Mouse (Mus musculus): ENCODE measurements at regions not wholly inside any gene's neighbourhood (a gene's known extent, or its start where the extent isn't known, plus 50 kb on each side); places are given as distances from the start of the nearest gene placed in this dataset.

- H3K27me3 ChIP-seq: no peaks in the 10 kb centered on the region
- WGBS: 89% methylated on average over 3 of the region's 3 CpGs
- no peaks in the 10 kb centered on the region for H3K36me3 ChIP-seq
- no peak overlapping the region for H3K4me3 ChIP-seq
- no peaks in the 10 kb centered on the region for H3K4me1 ChIP-seq (replicated peaks)
- H3K9me3 ChIP-seq: no peaks in the 10 kb centered on the region
- H3K4me2 ChIP-seq: no peak overlapping the region
- no peak overlapping the region for H3K27ac ChIP-seq (replicated peaks)
- no peak for ATAC-seq (ENCODE audit: low read depth)
- H3K9ac ChIP-seq: no peak overlapping the region
These were observed 220.6 kb upstream of the Six2 start for GRCm38 (mm10) chr17:85908709-85909108.

- no peaks in the 10 kb centered on the region for H3K36me3 ChIP-seq
- H3K4me2 ChIP-seq: no peak overlapping the region
- H3K4me3 ChIP-seq: no peak overlapping the region
- no peak overlapping the region for H3K27ac ChIP-seq (replicated peaks)
- no peak overlapping the region for H3K9ac ChIP-seq
- no peaks in the 10 kb centered on the region for H3K27me3 ChIP-seq
- 85% methylated on average over 4 of the region's 4 CpGs for WGBS
- ATAC-seq (ENCODE audit: low read depth): no peak
- H3K4me1 ChIP-seq (replicated peaks): no peaks in the 10 kb centered on the region
- H3K9me3 ChIP-seq: no peaks in the 10 kb centered on the region
These were observed 218.6 kb upstream of the Six2 start for GRCm38 (mm10) chr17:85906597-85907187.

GRCm38 (mm10) chr17:85902575-85902974 lies 214.5 kb upstream of the Six2 start:
- Histone ChIP-seq H3K36me3 (no peaks in the 10 kb centered on the region), H3K4me3 (no peak overlapping the region), H3K4me2 (no peak overlapping the region), H3K9ac (no peak overlapping the region), H3K27ac (replicated peaks) (no peak overlapping the region), H3K9me3 (no peaks in the 10 kb centered on the region), H3K4me1 (replicated peaks) (no peaks in the 10 kb centered on the region), H3K27me3 (no peaks in the 10 kb centered on the region)
- 66% methylated on average over 2 of the region's 2 CpGs for WGBS
- no peak for ATAC-seq (ENCODE audit: low read depth)

GRCm38 (mm10) chr17:85899096-85899495 lies 211.0 kb upstream of the Six2 start:
- Histone ChIP-seq H3K4me2 (no peak overlapping the region), H3K27me3 (no peaks in the 10 kb centered on the region), H3K9me3 (no peaks in the 10 kb centered on the region), H3K36me3 (no peaks in the 10 kb centered on the region), H3K9ac (no peak overlapping the region), H3K4me3 (no peak overlapping the region), H3K27ac (replicated peaks) (no peak overlapping the region), H3K4me1 (replicated peaks) (peaks cover 6% of the 10 kb centered on the region)
- ATAC-seq (ENCODE audit: low read depth): no peak
- 73% methylated on average over 6 of the region's 6 CpGs for WGBS

- H3K4me2 ChIP-seq: no peak overlapping the region
- H3K9ac ChIP-seq: no peak overlapping the region
- 75% methylated on average over 5 of the region's 5 CpGs for WGBS
- H3K36me3 ChIP-seq: no peaks in the 10 kb centered on the region
- H3K27me3 ChIP-seq: no peaks in the 10 kb centered on the region
- peaks cover 10% of the 10 kb centered on the region for H3K4me1 ChIP-seq (replicated peaks)
- H3K27ac ChIP-seq (replicated peaks): peak overlapping the region; percentile 6
- H3K9me3 ChIP-seq: no peaks in the 10 kb centered on the region
- H3K4me3 ChIP-seq: no peak overlapping the region
- ATAC-seq (ENCODE audit: low read depth): peak; percentile 27; the same call in 1 of the 2 replicates
These were observed 207.9 kb upstream of the Six2 start for GRCm38 (mm10) chr17:85895978-85896377.

GRCm38 (mm10) chr17:85891243-85891642 lies 203.2 kb upstream of the Six2 start:
- Histone ChIP-seq H3K9ac (no peak overlapping the region), H3K4me3 (no peak overlapping the region), H3K4me1 (replicated peaks) (peaks cover 6% of the 10 kb centered on the region), H3K27ac (replicated peaks) (no peak overlapping the region), H3K36me3 (no peaks in the 10 kb centered on the region), H3K4me2 (no peak overlapping the region), H3K27me3 (no peaks in the 10 kb centered on the region), H3K9me3 (no peaks in the 10 kb centered on the region)
- ATAC-seq (ENCODE audit: low read depth): no peak
- 68% methylated on average over 2 of the region's 2 CpGs for WGBS

GRCm38 (mm10) chr17:85889746-85890532 lies 201.9 kb upstream of the Six2 start:
- Histone ChIP-seq H3K9ac (no peak overlapping the region), H3K36me3 (no peaks in the 10 kb centered on the region), H3K27me3 (no peaks in the 10 kb centered on the region), H3K4me1 (replicated peaks) (0 out of 2 replicates have a peak, but pooled peaks cover 4% of the 10 kb centered on the region), H3K4me3 (no peak overlapping the region), H3K4me2 (no peak overlapping the region), H3K9me3 (no peaks in the 10 kb centered on the region), H3K27ac (replicated peaks) (no peak overlapping the region)
- no peak for ATAC-seq (ENCODE audit: low read depth)
- 89% methylated on average over 18 of the region's 18 CpGs for WGBS

GRCm38 (mm10) chr17:85888568-85889398 lies 200.7 kb upstream of the Six2 start:
- 86% methylated on average over 10 of the region's 10 CpGs for WGBS
- Histone ChIP-seq H3K9ac (no peak overlapping the region), H3K4me2 (no peak overlapping the region), H3K36me3 (no peaks in the 10 kb centered on the region), H3K27me3 (no peaks in the 10 kb centered on the region), H3K4me1 (replicated peaks) (0 out of 2 replicates have a peak, but pooled peaks cover 4% of the 10 kb centered on the region), H3K4me3 (no peak overlapping the region), H3K27ac (replicated peaks) (no peak overlapping the region), H3K9me3 (no peaks in the 10 kb centered on the region)
- ATAC-seq (ENCODE audit: low read depth): no peak

GRCm38 (mm10) chr17:85886675-85887074 lies 198.6 kb upstream of the Six2 start:
- Histone ChIP-seq H3K9ac (no peak overlapping the region), H3K36me3 (no peaks in the 10 kb centered on the region), H3K27me3 (no peaks in the 10 kb centered on the region), H3K4me1 (replicated peaks) (peaks cover 6% of the 10 kb centered on the region; the same call in 1 of the 2 replicates), H3K27ac (replicated peaks) (no peak overlapping the region), H3K4me3 (no peak overlapping the region), H3K9me3 (no peaks in the 10 kb centered on the region), H3K4me2 (no peak overlapping the region)
- no peak for ATAC-seq (ENCODE audit: low read depth)
- 84% methylated on average over 6 of the region's 6 CpGs for WGBS

- Histone ChIP-seq H3K4me3 (no peak overlapping the region), H3K27ac (replicated peaks) (no peak overlapping the region), H3K27me3 (no peaks in the 10 kb centered on the region), H3K9ac (no peak overlapping the region), H3K36me3 (no peaks in the 10 kb centered on the region), H3K4me2 (no peak overlapping the region), H3K9me3 (no peaks in the 10 kb centered on the region), H3K4me1 (replicated peaks) (peaks cover 6% of the 10 kb centered on the region; the same call in 1 of the 2 replicates)
- WGBS: 75% methylated on average over 4 of the region's 4 CpGs
- no peak for ATAC-seq (ENCODE audit: low read depth)
These were observed 198.2 kb upstream of the Six2 start for GRCm38 (mm10) chr17:85886237-85886636.

GRCm38 (mm10) chr17:85881636-85882170 lies 193.6 kb upstream of the Six2 start:
- H3K4me2 ChIP-seq: no peak overlapping the region
- no peaks in the 10 kb centered on the region for H3K27me3 ChIP-seq
- H3K4me3 ChIP-seq: no peak overlapping the region
- H3K9me3 ChIP-seq: no peaks in the 10 kb centered on the region
- H3K4me1 ChIP-seq (replicated peaks): peaks cover 12% of the 10 kb centered on the region
- H3K27ac ChIP-seq (replicated peaks): no peak overlapping the region
- H3K9ac ChIP-seq: no peak overlapping the region
- ATAC-seq (ENCODE audit: low read depth): no peak
- no peaks in the 10 kb centered on the region for H3K36me3 ChIP-seq
- 54% methylated on average over 8 of the region's 8 CpGs for WGBS

- Histone ChIP-seq H3K9me3 (no peaks in the 10 kb centered on the region), H3K4me3 (no peak overlapping the region), H3K27ac (replicated peaks) (no peak overlapping the region), H3K36me3 (no peaks in the 10 kb centered on the region), H3K9ac (no peak overlapping the region), H3K4me1 (replicated peaks) (peaks cover 15% of the 10 kb centered on the region), H3K27me3 (no peaks in the 10 kb centered on the region), H3K4me2 (no peak overlapping the region)
- ATAC-seq (ENCODE audit: low read depth): no peak
- 82% methylated on average over 5 of the region's 5 CpGs for WGBS
These were observed 193.0 kb upstream of the Six2 start for GRCm38 (mm10) chr17:85881046-85881445.

Measured in neural tube, embryonic 13.5 days (tissue).